14 mouse cellular contexts compared by ENCODE assay signal in genomic region chr17:78387665-78388064, GRCm38 (mm10). TPM values are rescaled to one million over a fixed set of nuclear protein-coding genes. Genes with fewer than 3 reads are reported as not detected.
DNase-seq lines count a peak whose midpoint lies in the region; ATAC-seq and TF ChIP-seq lines count a peak whose summit lies in the region.
"Had no signal": no experiment of that assay in that cellular context is flagged by ENCODE, and none has a peak within 500 bp of the region (broad histone marks: within the 10 kb centered on the region; RNA-seq: fewer than 3 reads in every experiment).

No protein-coding gene starts in this region.

- no peak overlapping the region for H3K9ac ChIP-seq in liver, embryonic 12.5 days
- no peak overlapping the region for H3K9ac ChIP-seq in liver, postnatal 0 days (replicated peaks)
- H3K9ac ChIP-seq in forebrain, postnatal 0 days = no peak overlapping the region
- H3K9ac ChIP-seq: embryonic facial prominence, embryonic 15.5 days; limb, embryonic 12.5 days had no signal

- no peak for TF ChIP-seq CTCF in liver, postnatal 0 days (IDR thresholded peaks at IDR 0.05; ENCODE audit: low read depth)
- TF ChIP-seq CTCF in forebrain, postnatal 0 days (IDR thresholded peaks at IDR 0.05; ENCODE audit: low read depth) = no peak

- H3K27me3 ChIP-seq in liver, embryonic 12.5 days (replicated peaks) = no peaks in the 10 kb centered on the region
- no peaks in the 10 kb centered on the region for H3K27me3 ChIP-seq in liver, postnatal 0 days (ENCODE audit: insufficient read depth, low read length)
- H3K27me3 ChIP-seq in forebrain, postnatal 0 days (ENCODE audit: insufficient read depth, low read length) = no peaks in the 10 kb centered on the region
- H3K27me3 ChIP-seq: embryonic facial prominence, embryonic 15.5 days; limb, embryonic 12.5 days had no signal

- H3K9me3 ChIP-seq in liver, embryonic 12.5 days (replicated peaks) = no peaks in the 10 kb centered on the region
- no peaks in the 10 kb centered on the region for H3K9me3 ChIP-seq in liver, postnatal 0 days (ENCODE audit: low read length)
- H3K9me3 ChIP-seq in forebrain, postnatal 0 days (ENCODE audit: low read length) = no peaks in the 10 kb centered on the region
- H3K9me3 ChIP-seq: embryonic facial prominence, embryonic 15.5 days; limb, embryonic 12.5 days had no signal

- H3K4me2 ChIP-seq in liver, embryonic 12.5 days = no peak overlapping the region
- H3K4me2 ChIP-seq in liver, postnatal 0 days (ENCODE audit: low read depth, low read length) = no peak overlapping the region
- no peak overlapping the region for H3K4me2 ChIP-seq in forebrain, postnatal 0 days (ENCODE audit: low read depth)
- H3K4me2 ChIP-seq: embryonic facial prominence, embryonic 15.5 days; limb, embryonic 12.5 days had no signal

- WGBS in liver, embryonic 12.5 days (ENCODE audit: insufficient replicate concordance) = 63% methylated on average over 9 of the region's 9 CpGs
- 55% methylated on average over 9 of the region's 9 CpGs for WGBS in liver, postnatal 0 days (ENCODE audit: insufficient replicate concordance)
- 84% methylated on average over 9 of the region's 9 CpGs for WGBS in forebrain, postnatal 0 days

- no peak for TF ChIP-seq EP300 in liver, postnatal 0 days (IDR thresholded peaks at IDR 0.05; ENCODE audit: low read depth)

- peak; percentile 50 to 73 for DNase-seq in adrenal gland, adult (ENCODE audit: inconsistent age in 2 of 2, low spot score in 1 of 2)
- no peak for DNase-seq in adrenal gland, postnatal 4 days (ENCODE audit: low spot score in 2 of 2)
- no peak for DNase-seq in liver
- peak; percentile 35 for DNase-seq in adrenal gland, postnatal 25 days
- DNase-seq in liver, postnatal 0 days = peak; percentile 10
- DNase-seq in forebrain, postnatal 0 days = no peak
- no peak for DNase-seq in layer of hippocampus, postnatal 25 days (ENCODE audit: extremely low spot score in 1 of 2, low spot score in 1 of 2)
- DNase-seq: cerebellum, postnatal 10 days; embryo, embryonic 11 days; gastrocnemius, postnatal 14 days; thymus, adult 2 months had no signal

- H3K27ac ChIP-seq in liver, embryonic 12.5 days = 0 out of 2 replicates have a peak overlapping the region, but pooled peaks have one; percentile 28
- no peak overlapping the region for H3K27ac ChIP-seq in liver, postnatal 0 days (ENCODE audit: low read depth)
- H3K27ac ChIP-seq in forebrain, postnatal 0 days (ENCODE audit: low read depth, low read length) = no peak overlapping the region
- H3K27ac ChIP-seq: embryonic facial prominence, embryonic 15.5 days; limb, embryonic 12.5 days had no signal

- no peak overlapping the region for H3K4me3 ChIP-seq in liver, embryonic 12.5 days
- no peak overlapping the region for H3K4me3 ChIP-seq in liver, postnatal 0 days (ENCODE audit: low read depth, low read length)
- no peak overlapping the region for H3K4me3 ChIP-seq in forebrain, postnatal 0 days (ENCODE audit: low read depth, low read length)
- H3K4me3 ChIP-seq: embryonic facial prominence, embryonic 15.5 days; limb, embryonic 12.5 days had no signal

- H3K36me3 ChIP-seq in liver, embryonic 12.5 days = peaks cover 42% of the 10 kb centered on the region
- H3K36me3 ChIP-seq in liver, postnatal 0 days (replicated peaks; ENCODE audit: insufficient read depth, low read length) = peaks cover 5% of the 10 kb centered on the region; the same call in 1 of the 2 replicates
- peaks cover 4% of the 10 kb centered on the region; the same call in 1 of the 2 replicates for H3K36me3 ChIP-seq in forebrain, postnatal 0 days (ENCODE audit: insufficient read depth)

- ATAC-seq in liver, embryonic 12.5 days = 0 out of 2 replicates have a peak, but pooled peaks have one; percentile 22
- ATAC-seq in liver, postnatal 0 days = no peak
- no peak for ATAC-seq in forebrain, postnatal 0 days

- peaks cover 5% of the 10 kb centered on the region; the same call in 1 of the 2 replicates for H3K4me1 ChIP-seq in liver, embryonic 12.5 days
- no peaks in the 10 kb centered on the region for H3K4me1 ChIP-seq in liver, postnatal 0 days (ENCODE audit: insufficient read depth)
- H3K4me1 ChIP-seq in forebrain, postnatal 0 days (ENCODE audit: insufficient read depth) = no peaks in the 10 kb centered on the region
- H3K4me1 ChIP-seq: embryonic facial prominence, embryonic 15.5 days; limb, embryonic 12.5 days had no signal

RNA-seq across cellular contexts. Expression of gene Fez2, which starts 30.3 kb away (rescaled TPM):
- 10 to 100 TPM; 51.6 to 52.2 TPM for total RNA-seq in adrenal gland, postnatal 4 days (2021)
- 24.0 and 24.9 TPM in 2 replicates for polyA plus RNA-seq in liver, embryonic 12.5 days (2016; fragmentation: Nextera tagmentation; extraction: Ambion mirVana)
- 48.8 and 59.3 TPM in 2 replicates for total RNA-seq in adrenal gland, postnatal 25 days (2021)
- polyA plus RNA-seq in liver, postnatal 0 days (2015; fragmentation: Nextera tagmentation; extraction: Ambion mirVana) = 17.3 and 20.3 TPM in 2 replicates
- total RNA-seq in forebrain, postnatal 0 days (2014; rRNA removed) = 56.0 and 57.9 TPM in 2 replicates
- polyA plus RNA-seq in forebrain, postnatal 0 days (2015; fragmentation: Nextera tagmentation; extraction: Ambion mirVana) = 64.8 and 65.9 TPM in 2 replicates
- total RNA-seq in layer of hippocampus, postnatal 25 days (2021) = 10 to 100 TPM; 31.6 to 34.4 TPM

Comparison
In these comparisons a context has a peak if more than half of its experiments do, and no peak if none do; other contexts are left out.
1. DNase-seq: peak in adrenal gland, adult (2 of 2), adrenal gland, postnatal 25 days (single experiment) and liver, postnatal 0 days (single experiment); none in adrenal gland, postnatal 4 days (0 of 2), liver (single experiment), forebrain, postnatal 0 days (single experiment) and layer of hippocampus, postnatal 25 days (0 of 2).